Mouse (Mus musculus): Measurements from ENCODE around the gene Nlrc3.

Nlrc3 gene

GRCm38 (mm10) chr16:3976251-3976671, at the start of gene Nlrc3:
Gene Nlrc3 (minus strand): TSS chr16:3976632.
- no peak for DNase-seq (ENCODE audit: low read depth, low spot score)

DNA sequence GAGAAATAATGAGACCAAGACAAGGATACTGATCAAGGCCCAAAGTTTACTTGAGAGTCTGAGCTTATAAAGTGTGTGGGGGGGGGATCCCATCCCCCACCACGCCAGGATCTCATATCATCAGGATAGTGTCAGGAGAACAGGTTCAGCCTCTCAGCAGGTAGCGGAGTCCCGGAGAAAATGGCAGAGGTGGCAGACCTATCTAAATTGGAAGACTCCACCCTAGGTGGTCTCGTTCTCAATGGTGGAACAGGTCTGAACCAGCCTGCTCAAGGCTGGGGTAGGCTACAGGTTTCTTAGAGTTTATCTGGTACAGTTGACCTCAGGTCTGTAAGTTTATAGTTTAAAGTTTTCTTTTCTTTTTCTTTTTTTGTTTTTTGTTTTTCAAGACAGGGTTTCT, 46.3 kb upstream of the Nlrc3 start:
- DNase-seq (ENCODE audit: low read depth, low spot score) = peak; percentile 85

- peak; percentile 51 for DNase-seq (ENCODE audit: low read depth, low spot score)
Measured at GRCm38 (mm10) chr16:4021241-4021640, 44.8 kb upstream of the Nlrc3 start.

- peak; percentile 39 for DNase-seq (ENCODE audit: low read depth, low spot score)
Measured at GRCm38 (mm10) chr16:4017466-4017865, 41.0 kb upstream of the Nlrc3 start.

GRCm38 (mm10) chr16:4016786-4017185, 40.4 kb upstream of the Nlrc3 start:
- peak; percentile 48 for DNase-seq (ENCODE audit: low read depth, low spot score)

DNA sequence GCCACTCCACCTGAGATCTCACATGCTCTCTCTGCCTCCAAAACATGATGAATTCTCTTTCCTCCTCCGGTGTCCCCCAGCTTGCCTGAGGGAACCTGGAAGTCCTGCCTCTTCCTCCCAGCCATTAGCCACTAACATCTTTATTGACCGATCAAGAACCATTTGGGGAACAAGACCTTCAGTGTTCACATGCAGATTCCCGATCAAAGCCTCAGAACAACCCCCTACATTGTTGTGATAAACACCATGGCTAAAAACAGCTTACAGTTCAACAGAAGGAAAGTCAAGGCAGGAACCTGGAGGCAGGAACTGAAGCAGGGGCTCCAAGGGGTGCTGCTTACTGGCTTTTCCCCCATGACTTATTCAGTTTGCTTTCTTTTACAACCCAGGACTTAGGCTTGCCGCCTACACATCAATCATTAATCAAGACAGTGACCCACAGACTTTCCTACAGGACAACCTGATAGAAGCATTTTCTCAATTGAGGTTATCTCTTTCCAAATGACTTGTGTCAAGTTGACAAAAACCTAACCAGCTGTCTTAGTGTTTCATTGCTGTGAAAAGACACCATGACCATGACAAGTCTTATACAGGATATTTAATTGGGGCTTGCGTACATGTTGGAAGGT, 37.7 kb upstream of the Nlrc3 start:
- peak; percentile 91 for DNase-seq (ENCODE audit: low read depth, low spot score)

GRCm38 (mm10) chr16:4012882-4013570, 36.6 kb upstream of the Nlrc3 start:
- DNase-seq (ENCODE audit: low read depth, low spot score) = no peak

GRCm38 (mm10) chr16:4003489-4004398, 27.3 kb upstream of the Nlrc3 start, which contains the start of gene Slx4:
Gene Slx4 (minus strand): TSS chr16:4003770.
- peak; percentile 98 for DNase-seq (ENCODE audit: low read depth, low spot score)

DNA sequence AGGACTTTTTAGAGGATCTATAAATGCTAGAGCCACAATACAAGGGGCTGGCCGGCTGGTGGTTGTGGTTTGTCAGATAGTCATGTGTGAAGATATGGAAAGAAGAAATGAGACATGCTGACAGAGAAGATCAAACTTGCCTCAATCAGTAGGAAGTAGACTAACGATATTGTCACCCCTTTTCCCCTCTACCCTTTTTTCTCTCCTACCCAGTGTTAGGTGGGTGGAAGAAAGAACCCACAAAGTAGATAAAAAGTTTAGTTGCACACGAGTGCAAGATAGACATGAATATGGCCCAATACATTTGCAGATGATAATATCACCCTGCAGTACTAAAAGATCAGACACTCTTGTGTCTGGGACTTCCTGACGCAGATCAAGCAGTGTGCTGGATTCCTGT, 12.0 kb upstream of the Nlrc3 start:
- DNase-seq (ENCODE audit: low read depth, low spot score) = no peak

- DNase-seq (ENCODE audit: low read depth, low spot score) = no peak
Measured at GRCm38 (mm10) chr16:3983146-3983700, 6.8 kb upstream of the Nlrc3 start.

- no peak for DNase-seq (ENCODE audit: low read depth, low spot score)
Measured at GRCm38 (mm10) chr16:3982173-3982572, 5.7 kb upstream of the Nlrc3 start.

DNA sequence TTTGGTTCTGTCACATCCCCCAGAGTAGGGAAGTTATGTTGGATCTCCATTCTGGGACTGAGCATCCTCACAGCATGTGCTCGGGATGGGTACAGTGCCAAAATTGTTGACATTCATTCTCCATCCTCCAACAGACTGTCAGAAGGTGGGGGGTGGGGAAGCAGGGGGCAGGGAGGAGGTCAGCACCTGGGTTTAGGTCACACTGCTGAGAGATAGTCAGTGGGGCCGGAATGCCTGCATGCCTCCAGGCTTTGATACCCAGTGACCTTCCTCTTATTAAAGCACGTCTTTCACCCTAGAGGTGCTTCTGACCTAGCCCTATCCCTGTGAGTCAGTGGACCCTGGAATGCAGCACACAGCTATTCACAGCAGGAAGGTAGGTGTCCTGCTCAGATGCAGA, 280 bp upstream of the Nlrc3 start:
- DNase-seq (ENCODE audit: low read depth, low spot score) = peak; percentile 42

DNA sequence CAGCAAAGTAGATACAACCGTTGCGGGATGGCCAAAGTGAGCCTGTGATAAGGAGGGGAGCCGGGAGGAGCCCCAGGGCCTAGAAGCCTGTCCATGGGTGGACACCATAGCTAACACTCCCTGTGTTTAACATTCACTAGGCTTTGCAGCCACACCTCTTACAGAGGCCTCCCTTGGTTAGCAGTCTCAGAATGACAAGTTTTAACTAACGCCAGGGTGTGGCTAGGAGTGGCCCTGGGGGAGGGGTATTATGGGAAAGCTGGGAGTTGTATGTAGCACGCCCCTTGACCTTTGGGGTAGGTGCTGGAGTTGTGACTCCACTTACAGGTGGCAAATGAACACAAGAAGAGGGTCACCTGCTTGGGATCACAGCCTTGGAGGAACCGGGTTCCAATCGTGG, 774 bp downstream of the Nlrc3 start:
- peak; percentile 65 for DNase-seq (ENCODE audit: low read depth, low spot score)

DNA sequence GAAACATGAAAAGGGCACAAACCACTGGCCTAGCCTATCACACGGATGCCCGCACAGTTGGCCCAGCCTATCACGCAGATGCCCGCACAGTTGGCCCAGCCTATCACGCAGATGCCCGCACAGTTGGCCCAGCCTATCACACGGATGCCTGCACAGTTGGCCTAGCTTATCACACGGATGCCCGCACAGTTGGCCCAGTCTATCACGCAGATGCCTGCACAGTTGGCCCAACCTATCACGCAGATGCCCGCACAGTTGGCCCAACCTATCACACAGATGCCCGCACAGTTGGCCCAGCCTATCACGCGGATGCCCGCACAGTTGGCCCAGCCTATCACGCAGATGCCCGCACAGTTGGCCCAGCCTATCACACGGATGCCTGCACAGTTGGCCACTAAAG, 2.0 kb downstream of the Nlrc3 start:
- DNase-seq (ENCODE audit: low read depth, low spot score) = peak; percentile 14

DNA sequence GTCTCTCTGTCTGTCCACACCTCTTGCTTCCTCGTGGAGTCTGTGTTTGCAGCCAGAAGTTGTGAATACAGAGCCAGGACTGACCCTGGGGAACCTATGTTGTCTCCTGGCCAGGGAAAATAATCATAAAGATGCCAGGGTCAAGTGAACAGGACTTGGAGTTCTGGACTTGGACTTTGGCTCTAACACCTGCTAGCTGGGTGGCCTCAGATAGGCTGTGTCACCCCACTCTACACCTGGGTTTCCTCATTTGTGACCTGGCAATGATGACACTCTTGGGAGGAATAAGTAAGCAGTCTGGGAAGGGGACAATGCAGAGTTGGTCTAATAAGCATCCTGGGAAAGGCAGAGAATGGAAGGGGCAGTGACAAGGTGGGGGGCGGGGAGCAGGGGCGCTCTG, 10.9 kb downstream of the Nlrc3 start:
- no peak for DNase-seq (ENCODE audit: low read depth, low spot score)

GRCm38 (mm10) chr16:3964990-3965389, 11.4 kb downstream of the Nlrc3 start:
- no peak for DNase-seq (ENCODE audit: low read depth, low spot score)

DNA sequence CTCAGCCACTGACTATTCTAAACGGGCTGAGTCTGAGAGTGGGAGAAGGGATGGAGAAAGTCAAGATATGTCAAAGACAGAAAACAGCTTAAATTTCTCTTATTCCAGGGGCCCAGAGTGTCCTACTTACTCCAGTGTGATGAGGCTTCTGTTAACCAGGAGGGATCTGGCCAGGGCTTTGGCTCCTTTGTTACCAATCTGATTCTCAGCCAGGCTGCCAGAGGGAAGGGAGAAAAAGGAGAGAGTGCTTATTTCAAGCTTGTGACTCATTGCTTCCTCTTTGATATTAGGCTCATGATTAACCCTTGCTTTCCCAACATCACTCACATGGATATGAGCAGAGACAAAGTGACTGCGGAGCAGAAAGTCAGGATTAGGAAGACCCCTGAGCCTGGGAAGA, 17.2 kb downstream of the Nlrc3 start:
- DNase-seq (ENCODE audit: low read depth, low spot score) = no peak

- no peak for DNase-seq (ENCODE audit: low read depth, low spot score)
Measured at GRCm38 (mm10) chr16:3956369-3956768, 20.1 kb downstream of the Nlrc3 start.

- no peak for DNase-seq (ENCODE audit: low read depth, low spot score)
Measured at GRCm38 (mm10) chr16:3951141-3951540, 25.3 kb downstream of the Nlrc3 start.

- DNase-seq (ENCODE audit: low read depth, low spot score) = no peak
Measured at GRCm38 (mm10) chr16:3934701-3935100, 41.7 kb downstream of the Nlrc3 start.

DNA sequence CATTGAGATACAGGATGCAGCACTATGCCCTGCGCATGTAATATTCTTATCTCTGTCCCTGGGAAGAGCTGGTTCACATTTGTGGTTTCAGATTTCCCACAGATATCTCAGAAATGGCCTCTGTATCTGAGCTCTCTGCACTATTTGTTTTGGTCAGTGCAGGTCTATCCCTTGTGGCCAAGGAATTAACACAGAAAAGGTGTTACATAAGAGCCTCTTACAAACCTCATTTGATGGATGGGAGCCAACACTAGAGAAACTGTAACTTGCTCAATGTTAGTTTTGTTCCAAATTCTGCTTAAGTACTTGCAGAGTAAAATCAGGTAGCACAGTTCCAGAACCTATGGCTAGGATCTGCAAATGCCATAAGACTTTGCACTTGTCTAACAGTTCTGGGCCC, 42.3 kb downstream of the Nlrc3 start:
- DNase-seq (ENCODE audit: low read depth, low spot score) = no peak

- DNase-seq (ENCODE audit: low read depth, low spot score) = no peak
Measured at GRCm38 (mm10) chr16:3933536-3933935, 42.9 kb downstream of the Nlrc3 start.

Data from ES-CJ7 (cell line).